Comparison of ENCODE assay signal across 19 mouse cellular contexts in genomic region chr1:151624442-151625226, GRCm38 (mm10). TPM values are rescaled to one million over a fixed set of nuclear protein-coding genes. Genes with fewer than 3 reads are reported as not detected.
A peak's percentile ranks its signal among the peaks of the same experiment; 100 is the strongest.
DNase-seq lines count a peak whose midpoint lies in the region; ATAC-seq and TF ChIP-seq lines count a peak whose summit lies in the region.
"Had no signal": no experiment of that assay in that cellular context is flagged by ENCODE, and none has a peak within 500 bp of the region (broad histone marks: within the 10 kb centered on the region; RNA-seq: fewer than 3 reads in every experiment).

No protein-coding gene starts in this region.

- H3K4me1 ChIP-seq in spleen, adult 2 months (ENCODE audit: control insufficient read depth, insufficient read depth, insufficient read length) = peaks cover 4% of the 10 kb centered on the region; the same call in 1 of the 2 replicates
- H3K4me1 ChIP-seq in liver, embryonic 16.5 days (ENCODE audit: control insufficient read depth, low read depth, low read length) = peaks cover 5% of the 10 kb centered on the region
- H3K4me1 ChIP-seq in kidney, embryonic 15.5 days = peaks cover 14% of the 10 kb centered on the region

- intact Hi-C loops in left cerebral cortex, postnatal 36 days (cut with DNase I) = no loop called here

- peak; percentile 53; the same call in 1 of the 2 replicates for ATAC-seq in liver, embryonic 16.5 days (ENCODE audit: low read depth)
- no peak for ATAC-seq in kidney, embryonic 15.5 days (replicated peaks; ENCODE audit: low FRiP score)
- ATAC-seq: forebrain, embryonic 13.5 days had no signal

- no peak overlapping the region for H3K4me3 ChIP-seq in spleen, adult 2 months (ENCODE audit: extremely low read depth, insufficient read depth, insufficient read length)
- H3K4me3 ChIP-seq in liver, embryonic 16.5 days (ENCODE audit: low read depth, low read length) = no peak overlapping the region
- no peak overlapping the region for H3K4me3 ChIP-seq in kidney, embryonic 15.5 days (replicated peaks)
- H3K4me3 ChIP-seq: embryonic facial prominence, embryonic 13.5 days; forebrain, embryonic 13.5 days; gastrocnemius, adult 2 months; hindbrain, embryonic 13.5 days had no signal

- H3K4me2 ChIP-seq in liver, embryonic 16.5 days (ENCODE audit: low read depth, low read length) = no peak overlapping the region
- no peak overlapping the region for H3K4me2 ChIP-seq in kidney, embryonic 15.5 days
- H3K4me2 ChIP-seq: embryonic facial prominence, embryonic 13.5 days; forebrain, embryonic 13.5 days; hindbrain, embryonic 13.5 days had no signal

- peak overlapping the region; percentile 37; the same call in 1 of the 2 replicates for H3K27ac ChIP-seq in spleen, adult 2 months (ENCODE audit: insufficient read depth, low read length)
- peak overlapping the region; percentile 48; the same call in 1 of the 2 replicates for H3K27ac ChIP-seq in liver, embryonic 16.5 days (ENCODE audit: low read length)
- H3K27ac ChIP-seq in kidney, embryonic 15.5 days = no peak overlapping the region
- H3K27ac ChIP-seq: embryonic facial prominence, embryonic 13.5 days; forebrain, embryonic 13.5 days; gastrocnemius, adult 2 months; hindbrain, embryonic 13.5 days had no signal

- no peaks in the 10 kb centered on the region for H3K27me3 ChIP-seq in spleen, adult 2 months (ENCODE audit: control insufficient read depth, insufficient read depth, low read length)
- H3K27me3 ChIP-seq in liver, embryonic 16.5 days (ENCODE audit: control insufficient read depth, insufficient read depth, low read depth, low read length) = no peaks in the 10 kb centered on the region
- H3K27me3 ChIP-seq in kidney, embryonic 15.5 days = no peaks in the 10 kb centered on the region
- H3K27me3 ChIP-seq: embryonic facial prominence, embryonic 13.5 days; forebrain, embryonic 13.5 days; hindbrain, embryonic 13.5 days had no signal

- no peak for DNase-seq in spleen, adult 2 months (ENCODE audit: low read depth in 1 of 2, low spot score in 2 of 2)
- no peak for DNase-seq in spleen, postnatal 4 days (ENCODE audit: low spot score in 2 of 2)
- peak; percentile 74 for DNase-seq in lung, postnatal 36 days
- no peak for DNase-seq in left cerebral cortex, postnatal 36 days (ENCODE audit: low spot score in 2 of 2)
- DNase-seq in right cerebral cortex, adult 18-20 months = no peak
- DNase-seq in yolk sac, embryonic 10.5 days (ENCODE audit: low spot score) = no peak
- DNase-seq: B cell, adult 2 months; cerebellum, adult 2 months; gastrocnemius, adult 2 months; kidney, adult 11 months; kidney, postnatal 14 days; left cerebral cortex, postnatal 4 days; right cerebral cortex, postnatal 4 days; thymus, postnatal 36 days had no signal

- TF ChIP-seq CTCF in spleen, adult 2 months (IDR thresholded peaks at IDR 0.05; ENCODE audit: extremely low read depth, insufficient read depth, insufficient read length, insufficient replicate concordance) = no peak

- H3K9me3 ChIP-seq in liver, embryonic 16.5 days (replicated peaks; ENCODE audit: control insufficient read depth, low read length) = no peaks in the 10 kb centered on the region
- no peaks in the 10 kb centered on the region for H3K9me3 ChIP-seq in kidney, embryonic 15.5 days (replicated peaks)
- H3K9me3 ChIP-seq: embryonic facial prominence, embryonic 13.5 days; forebrain, embryonic 13.5 days; hindbrain, embryonic 13.5 days had no signal

- no peaks in the 10 kb centered on the region for H3K36me3 ChIP-seq in spleen, adult 2 months (ENCODE audit: control insufficient read depth, insufficient read depth, low read length)
- H3K36me3 ChIP-seq in liver, embryonic 16.5 days (ENCODE audit: control insufficient read depth, insufficient read depth) = no peaks in the 10 kb centered on the region
- H3K36me3 ChIP-seq in kidney, embryonic 15.5 days = no peaks in the 10 kb centered on the region
- H3K36me3 ChIP-seq: embryonic facial prominence, embryonic 13.5 days; hindbrain, embryonic 13.5 days had no signal

- WGBS in spleen, adult 2 months = 96% methylated on average over 3 of the region's 3 CpGs
- WGBS in liver, embryonic 16.5 days (ENCODE audit: insufficient replicate concordance) = 69% methylated on average over 3 of the region's 3 CpGs
- 74% methylated on average over 3 of the region's 3 CpGs for WGBS in kidney, embryonic 15.5 days

- H3K9ac ChIP-seq in liver, embryonic 16.5 days (ENCODE audit: low read depth, low read length) = no peak overlapping the region
- H3K9ac ChIP-seq in kidney, embryonic 15.5 days = no peak overlapping the region
- H3K9ac ChIP-seq: embryonic facial prominence, embryonic 13.5 days; forebrain, embryonic 13.5 days; hindbrain, embryonic 13.5 days had no signal

- TF ChIP-seq POLR2A in spleen, adult 2 months (IDR thresholded peaks at IDR 0.05; ENCODE audit: low read depth, low read length) = no peak

RNA-seq across cellular contexts. Expression of gene Fam129a, which starts 53.6 kb away (rescaled TPM):
- 4.9 and 6.0 TPM in 2 replicates for polyA plus RNA-seq in spleen, adult 2 months (2012; rRNA removed)
- 11.7 and 13.8 TPM in 2 replicates for polyA plus RNA-seq in liver, embryonic 16.5 days (2015; fragmentation: Nextera tagmentation; extraction: Ambion mirVana)
- polyA plus RNA-seq in kidney, embryonic 15.5 days (2015; fragmentation: Nextera tagmentation; extraction: Ambion mirVana) = 10.5 and 12.7 TPM in 2 replicates
- 1 to 10 TPM; 2.5 to 2.8 TPM for total RNA-seq in left cerebral cortex, postnatal 36 days (2021)
